Mouse (Mus musculus): ENCODE results near the gene Nlgn3. TPM values are rescaled to one million over a fixed set of nuclear protein-coding genes. Genes with fewer than 3 reads are reported as not detected.

Gene Nlgn3
- polyA plus RNA-seq, 1 experiment: not detected

- H3K4me3 ChIP-seq (replicated peaks; ENCODE audit: control insufficient read depth, low read depth, low read length): no peak overlapping the region
- no peak for TF ChIP-seq CTCF (IDR thresholded peaks at IDR 0.05; ENCODE audit: control insufficient read depth, insufficient read depth, low read length)
- no peak for TF ChIP-seq POLR2A (IDR thresholded peaks at IDR 0.05; ENCODE audit: borderline replicate concordance, control insufficient read depth, low read depth, low read length)
- H3K27ac ChIP-seq (ENCODE audit: control insufficient read depth, insufficient read depth, low read depth, low read length, poor library complexity): no peak overlapping the region
- no peaks in the 10 kb centered on the region; the same call in 1 of the 2 replicates for H3K4me1 ChIP-seq (ENCODE audit: control insufficient read depth, insufficient read depth, low read length)
- 90% methylated on average over 5 of the region's 5 CpGs for WGBS
Measured at GRCm38 (mm10) chrX:101309299-101309698, 10.3 kb downstream of the Nlgn3 start.

GRCm38 (mm10) chrX:101313625-101314359 lies 14.8 kb downstream of the Nlgn3 start:
- Histone ChIP-seq H3K27ac (ENCODE audit: control insufficient read depth, insufficient read depth, low read depth, low read length, poor library complexity) (no peak overlapping the region), H3K4me3 (replicated peaks; ENCODE audit: control insufficient read depth, low read depth, low read length) (no peak overlapping the region), H3K4me1 (ENCODE audit: control insufficient read depth, insufficient read depth, low read length) (no peaks in the 10 kb centered on the region; the same call in 1 of the 2 replicates)
- TF ChIP-seq CTCF (IDR thresholded peaks at IDR 0.05; ENCODE audit: control insufficient read depth, insufficient read depth, low read length) (no peak), POLR2A (IDR thresholded peaks at IDR 0.05; ENCODE audit: borderline replicate concordance, control insufficient read depth, low read depth, low read length) (no peak)
- WGBS: 31% methylated on average over 6 of the region's 6 CpGs

GRCm38 (mm10) chrX:101319775-101320174 lies 20.8 kb downstream of the Nlgn3 start:
- no peaks in the 10 kb centered on the region for H3K4me1 ChIP-seq (ENCODE audit: control insufficient read depth, insufficient read depth, low read length)
- TF ChIP-seq CTCF (IDR thresholded peaks at IDR 0.05; ENCODE audit: control insufficient read depth, insufficient read depth, low read length) (no peak), POLR2A (IDR thresholded peaks at IDR 0.05; ENCODE audit: borderline replicate concordance, control insufficient read depth, low read depth, low read length) (no peak)
- WGBS: 67% methylated on average over 12 of the region's 12 CpGs
- H3K4me3 ChIP-seq (replicated peaks; ENCODE audit: control insufficient read depth, low read depth, low read length): no peak overlapping the region
- no peak overlapping the region for H3K27ac ChIP-seq (ENCODE audit: control insufficient read depth, insufficient read depth, low read depth, low read length, poor library complexity)

- H3K27ac ChIP-seq (ENCODE audit: control insufficient read depth, insufficient read depth, low read depth, low read length, poor library complexity): no peak overlapping the region
Measured at GRCm38 (mm10) chrX:101325989-101326899, 27.3 kb downstream of the Nlgn3 start.

GRCm38 (mm10) chrX:101329372-101330028 lies 30.5 kb downstream of the Nlgn3 start:
- H3K27ac ChIP-seq (ENCODE audit: control insufficient read depth, insufficient read depth, low read depth, low read length, poor library complexity): no peak overlapping the region
- H3K4me1 ChIP-seq (ENCODE audit: control insufficient read depth, insufficient read depth, low read length): no peaks in the 10 kb centered on the region
- WGBS: 34% methylated on average over 7 of the region's 10 CpGs
- no peak overlapping the region for H3K4me3 ChIP-seq (replicated peaks; ENCODE audit: control insufficient read depth, low read depth, low read length)
- TF ChIP-seq CTCF (IDR thresholded peaks at IDR 0.05; ENCODE audit: control insufficient read depth, insufficient read depth, low read length): peak; percentile 39
- no peak for TF ChIP-seq POLR2A (IDR thresholded peaks at IDR 0.05; ENCODE audit: borderline replicate concordance, control insufficient read depth, low read depth, low read length)

More at GRCm38 (mm10) chrX:101325989-101326899, 27.3 kb downstream of the Nlgn3 start:
- WGBS: 76% methylated on average over 8 of the region's 8 CpGs
- Histone ChIP-seq H3K4me3 (replicated peaks; ENCODE audit: control insufficient read depth, low read depth, low read length) (no peak overlapping the region), H3K4me1 (ENCODE audit: control insufficient read depth, insufficient read depth, low read length) (no peaks in the 10 kb centered on the region)
- no peak for TF ChIP-seq CTCF (IDR thresholded peaks at IDR 0.05; ENCODE audit: control insufficient read depth, insufficient read depth, low read length)
- TF ChIP-seq POLR2A (IDR thresholded peaks at IDR 0.05; ENCODE audit: borderline replicate concordance, control insufficient read depth, low read depth, low read length): no peak

- TF ChIP-seq POLR2A (IDR thresholded peaks at IDR 0.05; ENCODE audit: borderline replicate concordance, control insufficient read depth, low read depth, low read length) (no peak), CTCF (IDR thresholded peaks at IDR 0.05; ENCODE audit: control insufficient read depth, insufficient read depth, low read length) (no peak)
- Histone ChIP-seq H3K4me3 (replicated peaks; ENCODE audit: control insufficient read depth, low read depth, low read length) (peak overlapping the region; percentile 59), H3K27ac (ENCODE audit: control insufficient read depth, insufficient read depth, low read depth, low read length, poor library complexity) (peak overlapping the region; percentile 93), H3K4me1 (ENCODE audit: control insufficient read depth, insufficient read depth, low read length) (no peaks in the 10 kb centered on the region)
- 40% methylated on average over 9 of the region's 9 CpGs for WGBS
Measured at GRCm38 (mm10) chrX:101332031-101332374, 33.0 kb downstream of the Nlgn3 start.

GRCm38 (mm10) chrX:101332375-101333211 lies 33.6 kb downstream of the Nlgn3 start:
- Histone ChIP-seq H3K27ac (ENCODE audit: control insufficient read depth, insufficient read depth, low read depth, low read length, poor library complexity) (peak overlapping the region; percentile 93), H3K4me1 (ENCODE audit: control insufficient read depth, insufficient read depth, low read length) (no peaks in the 10 kb centered on the region), H3K4me3 (replicated peaks; ENCODE audit: control insufficient read depth, low read depth, low read length) (peak overlapping the region; percentile 81)
- TF ChIP-seq CTCF (IDR thresholded peaks at IDR 0.05; ENCODE audit: control insufficient read depth, insufficient read depth, low read length) (no peak), POLR2A (IDR thresholded peaks at IDR 0.05; ENCODE audit: borderline replicate concordance, control insufficient read depth, low read depth, low read length) (peak; percentile 65; the same call in 1 of the 2 replicates)
- 8% methylated on average over 46 of the region's 49 CpGs for WGBS

Data from bone marrow, adult 2 months (tissue).